8 mouse cellular contexts compared by ENCODE assay signal in the genomic region with DNA sequence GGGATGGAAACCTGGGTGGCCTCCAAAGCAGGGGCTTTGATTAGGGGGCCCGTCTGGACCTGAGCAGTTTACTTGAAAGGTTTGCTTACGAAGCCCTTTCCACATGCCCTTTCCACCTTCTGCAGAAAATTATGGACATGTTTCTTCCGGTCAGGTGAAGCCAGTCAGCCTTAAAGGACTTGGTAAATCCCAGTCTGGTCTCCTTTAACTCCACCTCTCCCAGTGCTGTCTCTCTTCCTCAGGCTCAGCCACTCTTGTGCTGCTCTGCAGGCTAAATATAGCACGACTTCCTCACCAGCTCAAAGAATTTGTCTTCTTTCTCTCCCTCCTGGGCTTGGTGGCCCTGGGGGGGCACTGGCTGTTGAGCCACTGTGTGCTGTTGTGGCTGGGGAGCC. TPM values are rescaled to one million over a fixed set of nuclear protein-coding genes. Genes with fewer than 3 reads are reported as not detected.
A peak's percentile ranks its signal among the peaks of the same experiment; 100 is the strongest.
DNase-seq lines count a peak whose midpoint lies in the region; ATAC-seq lines count a peak whose summit lies in the region.

No protein-coding gene starts in this region.

- no peak for DNase-seq in forebrain, embryonic 10.5 days (ENCODE audit: extremely low spot score, low spot score)
- DNase-seq in forebrain, embryonic 11.5 days (ENCODE audit: low spot score), result no peak
- DNase-seq in lung, adult 18-20 months, result no peak
- DNase-seq in left cerebral cortex, adult 8-10 months (ENCODE audit: low spot score in 2 of 2), result no peak

- ATAC-seq in forebrain, embryonic 11.5 days (replicated peaks; ENCODE audit: low FRiP score), result no peak
- ATAC-seq in lung, embryonic 15.5 days (ENCODE audit: borderline replicate concordance, extremely low read depth, low FRiP score, low TSS enrichment), result no peak
- no peak for ATAC-seq in intestine, embryonic 15.5 days
- no peak for ATAC-seq in stomach, embryonic 15.5 days (ENCODE audit: insufficient read depth, low FRiP score, low read depth)
- ATAC-seq in erythroblast, adult 5-6 weeks (replicated peaks; ENCODE audit: low FRiP score, poor library complexity, severe bottlenecking), result no peak

- no peak overlapping the region for H3K4me2 ChIP-seq in forebrain, embryonic 11.5 days (ENCODE audit: low read depth, low read length, severe bottlenecking)
- H3K4me2 ChIP-seq in lung, embryonic 15.5 days, result peak overlapping the region; percentile 81
- H3K4me2 ChIP-seq in intestine, embryonic 15.5 days (replicated peaks), result peak overlapping the region; percentile 82
- H3K4me2 ChIP-seq in stomach, embryonic 15.5 days, result peak overlapping the region; percentile 84; the same call in 1 of the 2 replicates

- H3K9me3 ChIP-seq in forebrain, embryonic 10.5 days, result no peaks in the 10 kb centered on the region
- no peaks in the 10 kb centered on the region for H3K9me3 ChIP-seq in forebrain, embryonic 11.5 days (ENCODE audit: control insufficient read depth, low read length)
- no peaks in the 10 kb centered on the region for H3K9me3 ChIP-seq in lung, embryonic 15.5 days
- no peaks in the 10 kb centered on the region for H3K9me3 ChIP-seq in intestine, embryonic 15.5 days
- H3K9me3 ChIP-seq in stomach, embryonic 15.5 days, result no peaks in the 10 kb centered on the region

- WGBS in forebrain, embryonic 10.5 days, result 32% methylated on average over 4 of the region's 4 CpGs
- WGBS in forebrain, embryonic 11.5 days, result 34% methylated on average over 4 of the region's 4 CpGs
- 10% methylated on average over 4 of the region's 4 CpGs for WGBS in lung, embryonic 15.5 days
- 32% methylated on average over 4 of the region's 4 CpGs for WGBS in intestine, embryonic 15.5 days
- WGBS in stomach, embryonic 15.5 days, result 14% methylated on average over 4 of the region's 4 CpGs

- no peak overlapping the region for H3K9ac ChIP-seq in forebrain, embryonic 11.5 days (ENCODE audit: low read length)
- H3K9ac ChIP-seq in lung, embryonic 15.5 days, result no peak overlapping the region
- no peak overlapping the region for H3K9ac ChIP-seq in intestine, embryonic 15.5 days
- no peak overlapping the region for H3K9ac ChIP-seq in stomach, embryonic 15.5 days

- H3K4me1 ChIP-seq in forebrain, embryonic 10.5 days, result peaks cover 39% of the 10 kb centered on the region
- peaks cover 7% of the 10 kb centered on the region for H3K4me1 ChIP-seq in forebrain, embryonic 11.5 days (replicated peaks; ENCODE audit: control insufficient read depth, insufficient read depth, low read length)
- peaks cover 17% of the 10 kb centered on the region for H3K4me1 ChIP-seq in lung, embryonic 15.5 days
- peaks cover 21% of the 10 kb centered on the region for H3K4me1 ChIP-seq in intestine, embryonic 15.5 days (replicated peaks)
- peaks cover 13% of the 10 kb centered on the region; the same call in 1 of the 2 replicates for H3K4me1 ChIP-seq in stomach, embryonic 15.5 days

- peaks cover 20% of the 10 kb centered on the region for H3K36me3 ChIP-seq in forebrain, embryonic 10.5 days (replicated peaks)
- H3K36me3 ChIP-seq in forebrain, embryonic 11.5 days (ENCODE audit: control insufficient read depth, insufficient read depth, low read length), result peaks cover 3% of the 10 kb centered on the region; the same call in 1 of the 2 replicates
- peaks cover 11% of the 10 kb centered on the region for H3K36me3 ChIP-seq in lung, embryonic 15.5 days
- peaks cover 2% of the 10 kb centered on the region for H3K36me3 ChIP-seq in intestine, embryonic 15.5 days
- H3K36me3 ChIP-seq in stomach, embryonic 15.5 days, result peaks cover 11% of the 10 kb centered on the region

- H3K27me3 ChIP-seq in forebrain, embryonic 10.5 days (ENCODE audit: poor library complexity, severe bottlenecking), result no peaks in the 10 kb centered on the region
- no peaks in the 10 kb centered on the region for H3K27me3 ChIP-seq in forebrain, embryonic 11.5 days (ENCODE audit: control insufficient read depth, insufficient read depth, low read length)
- H3K27me3 ChIP-seq in lung, embryonic 15.5 days, result no peaks in the 10 kb centered on the region
- H3K27me3 ChIP-seq in intestine, embryonic 15.5 days (replicated peaks), result no peaks in the 10 kb centered on the region
- no peaks in the 10 kb centered on the region for H3K27me3 ChIP-seq in stomach, embryonic 15.5 days (replicated peaks)

- no peak overlapping the region for H3K27ac ChIP-seq in forebrain, embryonic 10.5 days
- H3K27ac ChIP-seq in forebrain, embryonic 11.5 days (ENCODE audit: low read depth, low read length), result no peak overlapping the region
- H3K27ac ChIP-seq in lung, embryonic 15.5 days, result no peak overlapping the region
- H3K27ac ChIP-seq in intestine, embryonic 15.5 days, result peak overlapping the region; percentile 23; the same call in 1 of the 2 replicates
- peak overlapping the region; percentile 35; the same call in 1 of the 2 replicates for H3K27ac ChIP-seq in stomach, embryonic 15.5 days

- H3K4me3 ChIP-seq in forebrain, embryonic 10.5 days, result peak overlapping the region; percentile 62; the same call in 1 of the 2 replicates
- H3K4me3 ChIP-seq in forebrain, embryonic 11.5 days (ENCODE audit: low read depth, low read length), result no peak overlapping the region
- no peak overlapping the region for H3K4me3 ChIP-seq in lung, embryonic 15.5 days
- no peak overlapping the region for H3K4me3 ChIP-seq in intestine, embryonic 15.5 days (replicated peaks)
- peak overlapping the region; percentile 54; the same call in 1 of the 2 replicates for H3K4me3 ChIP-seq in stomach, embryonic 15.5 days (replicated peaks)

RNA-seq across cellular contexts. Expression of gene Sv2a, which starts 1.4 kb away (rescaled TPM):
- polyA plus RNA-seq in forebrain, embryonic 10.5 days (2016; fragmentation: Nextera tagmentation; extraction: Ambion mirVana), result 2.1 and 3.5 TPM in 2 replicates
- 8.2 and 9.0 TPM in 2 replicates for polyA plus RNA-seq in forebrain, embryonic 11.5 days (2014; fragmentation: Nextera tagmentation; extraction: Ambion mirVana)
- 3.7 and 4.4 TPM in 2 replicates for polyA plus RNA-seq in lung, embryonic 15.5 days (2015; fragmentation: Nextera tagmentation; extraction: Ambion mirVana)
- 6.0 and 7.4 TPM in 2 replicates for polyA plus RNA-seq in intestine, embryonic 15.5 days (2015; fragmentation: Nextera tagmentation; extraction: Ambion mirVana)
- 5.7 and 6.4 TPM in 2 replicates for polyA plus RNA-seq in stomach, embryonic 15.5 days (2015; fragmentation: Nextera tagmentation; extraction: Ambion mirVana)
- total RNA-seq in erythroblast, adult 5-6 weeks (2015; ENCODE audit: low replicate concordance), result not detected in 2 replicates
- not detected in 2 replicates for total RNA-seq in erythroblast, adult 5-6 weeks (2017; ENCODE audit: low replicate concordance)
- 100 to 1,000 TPM; 434 to 460 (median 443) TPM for total RNA-seq in left cerebral cortex, adult 8-10 months (2022)

RNA-seq across cellular contexts. Expression of gene Sf3b4, which starts 10.2 kb away (rescaled TPM):
- polyA plus RNA-seq in forebrain, embryonic 10.5 days (2016; fragmentation: Nextera tagmentation; extraction: Ambion mirVana), result 276 and 284 TPM in 2 replicates
- 230 and 253 TPM in 2 replicates for polyA plus RNA-seq in forebrain, embryonic 11.5 days (2014; fragmentation: Nextera tagmentation; extraction: Ambion mirVana)
- polyA plus RNA-seq in lung, embryonic 15.5 days (2015; fragmentation: Nextera tagmentation; extraction: Ambion mirVana), result 168 and 175 TPM in 2 replicates
- 152 and 153 TPM in 2 replicates for polyA plus RNA-seq in intestine, embryonic 15.5 days (2015; fragmentation: Nextera tagmentation; extraction: Ambion mirVana)
- polyA plus RNA-seq in stomach, embryonic 15.5 days (2015; fragmentation: Nextera tagmentation; extraction: Ambion mirVana), result 135 and 139 TPM in 2 replicates
- total RNA-seq in erythroblast, adult 5-6 weeks (2015; ENCODE audit: low replicate concordance), result 20.9 and 24.9 TPM in 2 replicates
- total RNA-seq in erythroblast, adult 5-6 weeks (2017; ENCODE audit: low replicate concordance), result 3.6 and 3.8 TPM in 2 replicates
- total RNA-seq in left cerebral cortex, adult 8-10 months (2022), result 10 to 100 TPM; 40.3 to 48.5 (median 43.0) TPM

RNA-seq across cellular contexts. Expression of gene Mtmr11, which starts 20.6 kb away (rescaled TPM):
- 9.3 TPM in 2 replicates for polyA plus RNA-seq in forebrain, embryonic 10.5 days (2016; fragmentation: Nextera tagmentation; extraction: Ambion mirVana)
- polyA plus RNA-seq in forebrain, embryonic 11.5 days (2014; fragmentation: Nextera tagmentation; extraction: Ambion mirVana), result 13.6 and 16.6 TPM in 2 replicates
- polyA plus RNA-seq in lung, embryonic 15.5 days (2015; fragmentation: Nextera tagmentation; extraction: Ambion mirVana), result 11.2 and 14.9 TPM in 2 replicates
- polyA plus RNA-seq in intestine, embryonic 15.5 days (2015; fragmentation: Nextera tagmentation; extraction: Ambion mirVana), result 20.0 and 20.2 TPM in 2 replicates
- 13.7 and 15.0 TPM in 2 replicates for polyA plus RNA-seq in stomach, embryonic 15.5 days (2015; fragmentation: Nextera tagmentation; extraction: Ambion mirVana)
- total RNA-seq in erythroblast, adult 5-6 weeks (2015; ENCODE audit: low replicate concordance), result not detected in 2 replicates
- 0.34 TPM in 1 of 2 replicates, not detected in the other for total RNA-seq in erythroblast, adult 5-6 weeks (2017; ENCODE audit: low replicate concordance)
- total RNA-seq in left cerebral cortex, adult 8-10 months (2022), result 1 to 10 TPM; 5.8 to 8.4 (median 6.9) TPM

RNA-seq across cellular contexts. Expression of gene Bola1, which starts 37.1 kb away (rescaled TPM):
- 89.3 and 93.0 TPM in 2 replicates for polyA plus RNA-seq in forebrain, embryonic 10.5 days (2016; fragmentation: Nextera tagmentation; extraction: Ambion mirVana)
- polyA plus RNA-seq in forebrain, embryonic 11.5 days (2014; fragmentation: Nextera tagmentation; extraction: Ambion mirVana), result 75.7 and 83.7 TPM in 2 replicates
- polyA plus RNA-seq in lung, embryonic 15.5 days (2015; fragmentation: Nextera tagmentation; extraction: Ambion mirVana), result 56.8 and 64.4 TPM in 2 replicates
- 59.5 and 60.7 TPM in 2 replicates for polyA plus RNA-seq in intestine, embryonic 15.5 days (2015; fragmentation: Nextera tagmentation; extraction: Ambion mirVana)
- polyA plus RNA-seq in stomach, embryonic 15.5 days (2015; fragmentation: Nextera tagmentation; extraction: Ambion mirVana), result 54.8 and 55.0 TPM in 2 replicates
- 8.8 TPM in 1 of 2 replicates, not detected in the other for total RNA-seq in erythroblast, adult 5-6 weeks (2015; ENCODE audit: low replicate concordance)
- 3.2 and 5.9 TPM in 2 replicates for total RNA-seq in erythroblast, adult 5-6 weeks (2017; ENCODE audit: low replicate concordance)
- 10 to 100 TPM; 14.9 to 20.7 (median 18.3) TPM for total RNA-seq in left cerebral cortex, adult 8-10 months (2022)

RNA-seq across cellular contexts. Expression of gene Hist2h2ab, which starts 37.3 kb away (rescaled TPM):
- not detected in 2 replicates for polyA plus RNA-seq in forebrain, embryonic 10.5 days (2016; fragmentation: Nextera tagmentation; extraction: Ambion mirVana)
- 0.71 TPM in 1 of 2 replicates, not detected in the other for polyA plus RNA-seq in forebrain, embryonic 11.5 days (2014; fragmentation: Nextera tagmentation; extraction: Ambion mirVana)
- polyA plus RNA-seq in lung, embryonic 15.5 days (2015; fragmentation: Nextera tagmentation; extraction: Ambion mirVana), result 1.1 and 1.4 TPM in 2 replicates
- polyA plus RNA-seq in intestine, embryonic 15.5 days (2015; fragmentation: Nextera tagmentation; extraction: Ambion mirVana), result 1.1 and 1.6 TPM in 2 replicates
- polyA plus RNA-seq in stomach, embryonic 15.5 days (2015; fragmentation: Nextera tagmentation; extraction: Ambion mirVana), result 0.81 TPM in 1 of 2 replicates, not detected in the other
- total RNA-seq in erythroblast, adult 5-6 weeks (2015; ENCODE audit: low replicate concordance), result 6.5 TPM in 1 of 2 replicates, not detected in the other
- total RNA-seq in erythroblast, adult 5-6 weeks (2017; ENCODE audit: low replicate concordance), result 35.6 and 94.8 TPM in 2 replicates
- total RNA-seq in left cerebral cortex, adult 8-10 months (2022), result 10 to 100 TPM; 11.1 to 15.2 (median 14.1) TPM

Comparison
In these comparisons a context has a peak if more than half of its experiments do, and no peak if none do; other contexts are left out.
1. H3K4me3 ChIP-seq: peak in forebrain, embryonic 10.5 days (single experiment) and stomach, embryonic 15.5 days (single experiment); none in forebrain, embryonic 11.5 days (single experiment), lung, embryonic 15.5 days (single experiment) and intestine, embryonic 15.5 days (single experiment).
2. H3K27ac ChIP-seq: peak in intestine, embryonic 15.5 days (single experiment) and stomach, embryonic 15.5 days (single experiment); none in forebrain, embryonic 10.5 days (single experiment), forebrain, embryonic 11.5 days (single experiment) and lung, embryonic 15.5 days (single experiment).